9 mouse cellular contexts compared by ENCODE assay signal in the genomic region with DNA sequence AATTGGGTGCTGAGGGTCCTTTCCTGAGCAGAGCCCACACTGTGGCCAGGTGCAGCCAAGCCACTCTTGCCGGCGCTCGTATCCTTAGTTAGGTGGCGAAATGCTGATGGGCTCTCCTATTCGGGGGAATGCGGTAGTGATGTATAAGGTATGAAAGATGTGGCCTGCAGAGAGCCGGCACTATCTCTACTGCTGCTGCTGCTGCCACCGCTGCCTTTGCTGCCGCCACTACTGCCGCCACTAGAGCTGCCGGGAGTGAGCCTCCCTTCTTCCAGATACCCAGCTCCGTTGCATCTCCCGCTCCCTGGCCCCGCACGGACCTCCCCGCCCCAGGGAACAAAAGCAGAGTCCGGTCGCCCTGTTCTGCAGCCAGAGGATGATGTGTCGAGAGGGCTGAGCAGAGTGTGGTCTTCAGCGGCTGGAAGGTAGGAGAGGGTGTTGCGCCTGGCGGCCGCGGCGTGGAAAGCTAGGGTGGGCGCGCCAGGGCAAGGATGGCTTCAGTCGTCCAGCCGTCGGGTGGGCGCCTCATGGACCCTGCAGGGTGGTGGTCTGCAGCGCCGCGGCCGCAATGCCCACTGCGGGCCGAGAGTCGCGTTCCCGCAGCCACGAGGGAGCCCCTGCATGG. TPM values are rescaled to one million over a fixed set of nuclear protein-coding genes. Genes with fewer than 3 reads are reported as not detected.
DNase-seq lines count a peak whose midpoint lies in the region; ATAC-seq lines count a peak whose summit lies in the region.
"Had no signal": no experiment of that assay in that cellular context is flagged by ENCODE, and none has a peak within 500 bp of the region (broad histone marks: within the 10 kb centered on the region; RNA-seq: fewer than 3 reads in every experiment).

A gene (plus strand): TSS at position 39 of the 625 bp plus-strand sequence.

- H3K9me3 ChIP-seq in embryonic facial prominence, embryonic 12.5 days = no peaks in the 10 kb centered on the region
- no peaks in the 10 kb centered on the region for H3K9me3 ChIP-seq in intestine, embryonic 14.5 days (ENCODE audit: control insufficient read depth, low read length)
- no peaks in the 10 kb centered on the region for H3K9me3 ChIP-seq in liver, embryonic 13.5 days (replicated peaks)
- H3K9me3 ChIP-seq in stomach, embryonic 15.5 days = no peaks in the 10 kb centered on the region

- no peak within 1 kb of the TSS; the same call in 1 of the 2 replicates for H3K9ac ChIP-seq in embryonic facial prominence, embryonic 12.5 days
- no peak within 1 kb of the TSS for H3K9ac ChIP-seq in intestine, embryonic 14.5 days (ENCODE audit: low read length)
- H3K9ac ChIP-seq in liver, embryonic 13.5 days = no peak within 1 kb of the TSS
- H3K9ac ChIP-seq in stomach, embryonic 15.5 days = no peak within 1 kb of the TSS

- H3K4me2 ChIP-seq in embryonic facial prominence, embryonic 12.5 days (replicated peaks) = peak within 1 kb of the TSS; percentile 63
- H3K4me2 ChIP-seq in intestine, embryonic 14.5 days (ENCODE audit: low read length) = peak within 1 kb of the TSS; percentile 49
- peak within 1 kb of the TSS; percentile 30 for H3K4me2 ChIP-seq in liver, embryonic 13.5 days
- peak within 1 kb of the TSS; percentile 54 for H3K4me2 ChIP-seq in stomach, embryonic 15.5 days

- peak; percentile 17 to 23 for DNase-seq in kidney, postnatal 4 days
- no peak for DNase-seq in kidney, postnatal 25 days
- DNase-seq in intestine, embryonic 14.5 days (ENCODE audit: low spot score) = peak; percentile 63
- DNase-seq in liver, embryonic 13.5 days = no peak
- DNase-seq in yolk sac, embryonic 10.5 days (ENCODE audit: low spot score) = no peak
- DNase-seq in lung, postnatal 4 days = no peak

- peak within 1 kb of the TSS; percentile 37 for H3K4me3 ChIP-seq in embryonic facial prominence, embryonic 12.5 days
- H3K4me3 ChIP-seq in intestine, embryonic 14.5 days (ENCODE audit: low read depth, low read length) = peak within 1 kb of the TSS; percentile 25
- H3K4me3 ChIP-seq in liver, embryonic 13.5 days (replicated peaks) = no peak within 1 kb of the TSS; the same call in 1 of the 2 replicates
- peak within 1 kb of the TSS; percentile 30 for H3K4me3 ChIP-seq in stomach, embryonic 15.5 days (replicated peaks)
- H3K4me3 ChIP-seq: megakaryocyte, embryonic 14.5 days had no signal

- H3K27ac ChIP-seq in embryonic facial prominence, embryonic 12.5 days = no peak within 1 kb of the TSS
- no peak within 1 kb of the TSS for H3K27ac ChIP-seq in intestine, embryonic 14.5 days (ENCODE audit: low read depth)
- no peak within 1 kb of the TSS for H3K27ac ChIP-seq in liver, embryonic 13.5 days
- H3K27ac ChIP-seq in stomach, embryonic 15.5 days = no peak within 1 kb of the TSS

- ATAC-seq in embryonic facial prominence, embryonic 12.5 days (ENCODE audit: insufficient number of reproducible peaks, insufficient read depth, low FRiP score, low TSS enrichment) = no peak; the same call in 1 of the 2 replicates
- ATAC-seq in intestine, embryonic 14.5 days (replicated peaks; ENCODE audit: low FRiP score, low TSS enrichment, low read depth) = no peak
- ATAC-seq in liver, embryonic 13.5 days (ENCODE audit: low read depth) = no peak
- ATAC-seq in stomach, embryonic 15.5 days (ENCODE audit: insufficient read depth, low FRiP score, low read depth) = no peak

- H3K36me3 ChIP-seq in embryonic facial prominence, embryonic 12.5 days = no peaks in the 10 kb centered on the region
- H3K36me3 ChIP-seq in intestine, embryonic 14.5 days (ENCODE audit: control insufficient read depth, insufficient read depth, low read length) = no peaks in the 10 kb centered on the region
- no peaks in the 10 kb centered on the region for H3K36me3 ChIP-seq in liver, embryonic 13.5 days
- no peaks in the 10 kb centered on the region for H3K36me3 ChIP-seq in stomach, embryonic 15.5 days

- H3K4me1 ChIP-seq in embryonic facial prominence, embryonic 12.5 days = peaks cover 3% of the 10 kb centered on the region; the same call in 1 of the 2 replicates
- H3K4me1 ChIP-seq in intestine, embryonic 14.5 days (replicated peaks; ENCODE audit: control insufficient read depth, insufficient read depth, low read length) = no peaks in the 10 kb centered on the region
- no peaks in the 10 kb centered on the region for H3K4me1 ChIP-seq in liver, embryonic 13.5 days (replicated peaks)
- H3K4me1 ChIP-seq in stomach, embryonic 15.5 days = no peaks in the 10 kb centered on the region
- H3K4me1 ChIP-seq: megakaryocyte, embryonic 14.5 days had no signal

- WGBS in embryonic facial prominence, embryonic 12.5 days = 2% methylated on average over 36 of the region's 41 CpGs
- WGBS in intestine, embryonic 14.5 days = under 1% methylated on average over 37 of the region's 41 CpGs
- 2% methylated on average over 41 of the region's 41 CpGs for WGBS in liver, embryonic 13.5 days (ENCODE audit: insufficient replicate concordance)
- WGBS in stomach, embryonic 15.5 days = under 1% methylated on average over 40 of the region's 41 CpGs

- H3K27me3 ChIP-seq in embryonic facial prominence, embryonic 12.5 days = peaks cover 49% of the 10 kb centered on the region
- H3K27me3 ChIP-seq in intestine, embryonic 14.5 days (replicated peaks; ENCODE audit: control insufficient read depth, insufficient read depth, low read length) = peaks cover 54% of the 10 kb centered on the region
- peaks cover 39% of the 10 kb centered on the region for H3K27me3 ChIP-seq in liver, embryonic 13.5 days
- peaks cover 40% of the 10 kb centered on the region for H3K27me3 ChIP-seq in stomach, embryonic 15.5 days (replicated peaks)

RNA-seq across cellular contexts. Expression of the gene that starts here (rescaled TPM):
- 17.0 and 23.7 TPM in 2 replicates for polyA plus RNA-seq in embryonic facial prominence, embryonic 12.5 days (2016; fragmentation: Nextera tagmentation; extraction: Ambion mirVana)
- polyA plus RNA-seq in intestine, embryonic 14.5 days (2014; fragmentation: Nextera tagmentation; extraction: Ambion mirVana) = 23.5 and 24.1 TPM in 2 replicates
- polyA plus RNA-seq in liver, embryonic 13.5 days (2015; fragmentation: Nextera tagmentation; extraction: Ambion mirVana) = 0.30 and 0.58 TPM in 2 replicates
- 11.2 and 17.0 TPM in 2 replicates for polyA plus RNA-seq in stomach, embryonic 15.5 days (2015; fragmentation: Nextera tagmentation; extraction: Ambion mirVana)

Comparison
In these comparisons a context has a peak if more than half of its experiments do, and no peak if none do; other contexts are left out.
1. DNase-seq: peak in kidney, postnatal 4 days (2 of 2) and intestine, embryonic 14.5 days (single experiment); none in kidney, postnatal 25 days (0 of 2), liver, embryonic 13.5 days (single experiment), yolk sac, embryonic 10.5 days (single experiment) and lung, postnatal 4 days (0 of 2).
2. Peak in every context shown above with its lines, with median percentiles within 50 percentile points of each other: H3K4me2 ChIP-seq.